Mouse (Mus musculus) Patski (cell line): ENCODE data around the gene Plch2. TPM values are rescaled to one million over a fixed set of nuclear protein-coding genes. Genes with fewer than 3 reads are reported as not detected.

Experiments used
- ATAC-seq: fragments of 100-300 bp; one replicate; pipeline ENCODE4 v1.8.0; 2021
- CTCF ChIA-PET: fragments of 350-600 bp; sonication (Branson Sonifier 250); formaldehyde crosslinking; loops from one replicate; lab custom pipeline; 2022; ENCODE audit warnings: inconsistent platforms; lab: Charles Lee
- POLR2A ChIA-PET: fragments of 350-600 bp; sonication (Branson Sonifier 250); formaldehyde crosslinking; loops from one replicate; lab custom pipeline; 2022; ENCODE audit warnings: antibody characterized with exemption, inconsistent platforms; lab: Charles Lee
- DNase-seq: peaks from one replicate; pipeline ENCODE4 v3.0.0-alpha.2; 2011; ENCODE audit warnings: low read depth, low spot score
- H3K27me3 ChIP-seq: fragments of 371-371 bp; one replicate; pipeline ENCODE4 v1.5.1; 2021
- CTCF ChIP-seq: fragments of 100-300 bp; IDR thresholded peaks from one replicate; pipeline ENCODE4 v1.5.1; 2021
- in situ Hi-C: fragments of 300-500 bp; cut with MboI; formaldehyde crosslinking; loops from 3 replicates; pipeline ENCODE4 v1.11.1; 2018; ENCODE audit warnings: low pct_unique_long_range_greater_than_20kb, mixed read lengths
- polyA plus RNA-seq: library from polyadenylated mRNA; unstranded; gene quantifications from one replicate; pipeline ENCODE4 v1.2.3, GENCODE M21; 2021

The Plch2 gene
- polyA plus RNA-seq, 1 experiment from 2014 or later = 0.49 TPM

- no peak for ATAC-seq
These were observed 75.5 kb downstream of the Plch2 start for GRCm38 (mm10) chr4:154981076-154981475.

GRCm38 (mm10) chr4:154980110-154980509 is 76.5 kb downstream of the Plch2 start:
- ChIA-PET POLR2A (no interaction called here), CTCF (no interaction called here)
- no peaks in the 10 kb centered on the region for H3K27me3 ChIP-seq
- ATAC-seq = no peak
- DNase-seq = no peak
- in situ Hi-C loops = no loop called here
- no peak for TF ChIP-seq CTCF

More at GRCm38 (mm10) chr4:154981076-154981475, 75.5 kb downstream of the Plch2 start:
- no peak for DNase-seq
- no peak for TF ChIP-seq CTCF
- no peaks in the 10 kb centered on the region for H3K27me3 ChIP-seq
- CTCF ChIA-PET = interaction anchor here (2.0 kb wide), 1 partner anchor 84 kb away, joined by 10 read pairs; no protein-coding TSS in a partner anchor
- in situ Hi-C loops = no loop called here
- POLR2A ChIA-PET = interaction anchor here (0.8 kb wide), 1 partner anchor 86 kb away, joined by 3 read pairs; the partner anchor contains the start of gene Pex10

- ATAC-seq = no peak
These were observed 82.4 kb downstream of the Plch2 start for GRCm38 (mm10) chr4:154974163-154974611.

GRCm38 (mm10) chr4:154972546-154972945 is 84.0 kb downstream of the Plch2 start:
- no peaks in the 10 kb centered on the region for H3K27me3 ChIP-seq
- DNase-seq (no peak), ATAC-seq (no peak)
- CTCF ChIA-PET = interaction anchor here (1.8 kb wide), 1 partner anchor 9 kb away, joined by 4 read pairs; the partner anchor contains the start of gene Pank4
- in situ Hi-C loops = no loop called here
- POLR2A ChIA-PET = interaction anchor here (0.6 kb wide), 1 partner anchor 35 kb away, joined by 3 read pairs; no protein-coding TSS in a partner anchor
- no peak for TF ChIP-seq CTCF

More at GRCm38 (mm10) chr4:154974163-154974611, 82.4 kb downstream of the Plch2 start:
- TF ChIP-seq CTCF = no peak
- in situ Hi-C loops = no loop called here
- H3K27me3 ChIP-seq = no peaks in the 10 kb centered on the region
- no peak for DNase-seq
- ChIA-PET POLR2A (no interaction called here), CTCF (interaction anchor here (1.8 kb wide), 1 partner anchor 11 kb away, joined by 4 read pairs; the partner anchor contains the start of gene Pank4)

GRCm38 (mm10) chr4:154967173-154967572 is 89.4 kb downstream of the Plch2 start:
- CTCF ChIA-PET = no interaction called here
- in situ Hi-C loops = loop anchor here (5.0 kb wide), 1 partner anchor 100 kb away; the partner anchor contains the start of gene Pex10
- DNase-seq (no peak), ATAC-seq (no peak)
- TF ChIP-seq CTCF = no peak
- H3K27me3 ChIP-seq = peaks cover 4% of the 10 kb centered on the region
- POLR2A ChIA-PET = no interaction called here

- ChIA-PET CTCF (interaction anchor here (1.2 to 1.6 kb wide), 2 partner anchors 14 to 20 kb away, joined by 3 to 4 read pairs; no protein-coding TSS in a partner anchor), POLR2A (no interaction called here)
- H3K27me3 ChIP-seq = peaks cover 15% of the 10 kb centered on the region
- in situ Hi-C loops = loop anchor here (5.0 kb wide), 1 partner anchor 101 kb away; the partner anchor contains the start of gene Pex10
- DNase-seq = no peak
- TF ChIP-seq CTCF = no peak
- ATAC-seq = no peak
These were observed 90.7 kb downstream of the Plch2 start for GRCm38 (mm10) chr4:154965856-154966255.

GRCm38 (mm10) chr4:154964581-154965235 is 91.9 kb downstream of the Plch2 start:
- in situ Hi-C loops = loop anchor here (5.0 kb wide), 1 partner anchor 103 kb away; the partner anchor contains the start of gene Pex10
- ATAC-seq = peak; percentile 37

GRCm38 (mm10) chr4:154963901-154964580 is 92.5 kb downstream of the Plch2 start, which contains the start of gene Pank4:
Pank4 (plus strand) TSS chr4:154964123.
- DNase-seq (peak; percentile 31), ATAC-seq (peak; percentile 89)
- ChIA-PET POLR2A (interaction anchor here (1.5 kb wide), 1 partner anchor 27 kb away, joined by 3 read pairs; no protein-coding TSS in a partner anchor), CTCF (interaction anchor here (1.5 to 1.6 kb wide), 2 partner anchors 9 to 12 kb away, joined by 3 to 4 read pairs; no protein-coding TSS in a partner anchor)
- in situ Hi-C loops = no loop called here
- peaks cover 30% of the 10 kb centered on the region for H3K27me3 ChIP-seq
- TF ChIP-seq CTCF = no peak

More at GRCm38 (mm10) chr4:154964581-154965235, 91.9 kb downstream of the Plch2 start:
- TF ChIP-seq CTCF = no peak
- ChIA-PET CTCF (interaction anchor here (1.2 to 1.6 kb wide), 2 partner anchors 12 to 21 kb away, joined by 3 to 4 read pairs; no protein-coding TSS in a partner anchor), POLR2A (interaction anchor here (1.5 kb wide), 1 partner anchor 28 kb away, joined by 3 read pairs; no protein-coding TSS in a partner anchor)
- no peak for DNase-seq
- peaks cover 26% of the 10 kb centered on the region for H3K27me3 ChIP-seq

- in situ Hi-C loops = no loop called here
- ChIA-PET CTCF (interaction anchor here (1.5 kb wide), 1 partner anchor 10 kb away, joined by 4 read pairs; no protein-coding TSS in a partner anchor), POLR2A (interaction anchor here (1.5 kb wide), 1 partner anchor 26 kb away, joined by 3 read pairs; no protein-coding TSS in a partner anchor)
- DNase-seq = no peak
- ATAC-seq = peak; percentile 2
- peaks cover 35% of the 10 kb centered on the region for H3K27me3 ChIP-seq
- TF ChIP-seq CTCF = no peak
These were observed 93.3 kb downstream of the Plch2 start for GRCm38 (mm10) chr4:154963190-154963836.

- TF ChIP-seq CTCF = no peak
- H3K27me3 ChIP-seq = peaks cover 40% of the 10 kb centered on the region
- in situ Hi-C loops = no loop called here
These were observed 93.9 kb downstream of the Plch2 start for GRCm38 (mm10) chr4:154962683-154963082.

More at GRCm38 (mm10) chr4:154962683-154963082, 93.9 kb downstream of the Plch2 start:
- POLR2A ChIA-PET = no interaction called here
- ATAC-seq = no peak
- CTCF ChIA-PET = interaction anchor here (1.5 kb wide), 1 partner anchor 11 kb away, joined by 4 read pairs; no protein-coding TSS in a partner anchor
- no peak for DNase-seq
